Mouse (Mus musculus) neural tube, embryonic 14.5 days (tissue): ENCODE results near the gene Mup2. TPM values are rescaled to one million over a fixed set of nuclear protein-coding genes. Genes with fewer than 3 reads are reported as not detected.
"Not testable (repeated sequence)": the region's sequence is repeated elsewhere in the genome, so short reads cannot be mapped to it uniquely, and the experiment has no call there.

Source experiments
- ATAC-seq: fragments of 200-750 bp; cut with Nextera tagmentation; 2 replicates; pipeline ENCODE4 v1.8.0; 2017; ENCODE audit warnings: low read depth, mild to moderate bottlenecking, moderate TSS enrichment, moderate library complexity
- H3K27ac ChIP-seq: fragments of 300-500 bp; sonication (generic); 2 replicates; pipeline ENCODE4 v1.5.1; 2014; ENCODE audit warnings: low read depth, mild to moderate bottlenecking, control low read depth, low read length, moderate library complexity, mixed read lengths
- H3K27me3 ChIP-seq: fragments of 300-500 bp; sonication (generic); 2 replicates; pipeline ENCODE4 v1.6.1; 2014; ENCODE audit warnings: low read length; ENCODE audit not compliant: control insufficient read depth, insufficient read depth
- H3K36me3 ChIP-seq: fragments of 300-500 bp; sonication (generic); 2 replicates; pipeline ENCODE4 v1.6.1; 2014; ENCODE audit warnings: low read length, mixed read lengths; ENCODE audit not compliant: control insufficient read depth, insufficient read depth
- H3K4me1 ChIP-seq: fragments of 300-500 bp; sonication (generic); 2 replicates; pipeline ENCODE4 v1.6.1; 2014; ENCODE audit warnings: low read length; ENCODE audit not compliant: control insufficient read depth, insufficient read depth
- H3K4me2 ChIP-seq: fragments of 300-500 bp; sonication (generic); 2 replicates; pipeline ENCODE4 v1.6.1; 2014; ENCODE audit warnings: mild to moderate bottlenecking, low read depth, low read length, control low read depth
- H3K4me3 ChIP-seq: fragments of 300-500 bp; sonication (generic); 2 replicates; pipeline ENCODE4 v1.5.1; 2014; ENCODE audit warnings: low read depth, low read length, control low read depth, mixed read lengths
- H3K9ac ChIP-seq: fragments of 300-500 bp; sonication (generic); replicated peaks from 2 replicates; pipeline ENCODE4 v1.6.1; 2014; ENCODE audit warnings: low read depth, mild to moderate bottlenecking, control low read depth, low read length, mixed read lengths
- H3K9me3 ChIP-seq: fragments of 300-500 bp; sonication (generic); 2 replicates; pipeline ENCODE4 v1.6.1; 2016; ENCODE audit warnings: low read length; ENCODE audit not compliant: control insufficient read depth
- polyA plus RNA-seq: library from polyadenylated mRNA; unstranded; fragments of >200 nt; fragmentation: Nextera tagmentation; extraction: Ambion mirVana; gene quantifications from 2 replicates; pipeline ENCODE4 v1.2.1, GENCODE M21; 2014

Mup2 gene
- polyA plus RNA-seq, result not detected in 2 replicates

GRCm38 (mm10) chr4:60154189-60154588, at the start of gene Mup2:
TSS of gene Mup2 (minus strand) at chr4:60154289.
- not testable (repeated sequence) for H3K4me1 ChIP-seq, ATAC-seq, H3K4me3 ChIP-seq, H3K4me2 ChIP-seq, H3K9ac ChIP-seq, H3K9me3 ChIP-seq, H3K27me3 ChIP-seq, H3K36me3 ChIP-seq, H3K27ac ChIP-seq

Other genes starting within 250 kb of the Mup2 start
- 0.07 and 0.12 TPM in 2 replicates for gene Slc46a2, start 239.2 kb downstream of the Mup2 start, polyA plus RNA-seq
- not detected in 2 replicates for gene Mup4, start 193.6 kb downstream of the Mup2 start, polyA plus RNA-seq
- not detected in 2 replicates for gene Mup6, start 190.0 kb downstream of the Mup2 start, polyA plus RNA-seq
- gene Mup7, start 83.8 kb downstream of the Mup2 start, polyA plus RNA-seq, result not detected in 2 replicates
- not detected in 2 replicates for gene Mup8, start 68.3 kb upstream of the Mup2 start, polyA plus RNA-seq